ENCODE assay signal across 8 mouse cellular contexts in the genomic region with DNA sequence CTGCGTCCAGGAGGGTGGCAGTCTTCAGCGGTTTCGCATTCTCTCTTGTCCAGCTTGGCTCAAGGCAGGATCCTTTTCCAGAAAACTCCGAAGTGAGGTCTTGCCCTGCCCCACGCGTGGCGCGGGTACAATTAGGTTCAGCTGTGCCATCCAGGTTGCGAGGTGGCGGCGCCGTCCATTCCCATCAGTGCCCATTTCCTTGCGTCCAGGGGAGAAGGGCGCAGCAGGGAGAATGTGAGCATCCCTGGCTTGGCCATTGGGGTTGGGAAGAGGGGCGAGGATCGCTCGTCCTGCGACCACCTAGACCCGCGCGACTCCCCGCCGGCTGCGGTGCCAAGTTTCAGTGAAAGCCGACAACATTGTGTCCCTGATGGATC. TPM values are rescaled to one million over a fixed set of nuclear protein-coding genes. Genes with fewer than 3 reads are reported as not detected.
DNase-seq lines count a peak whose midpoint lies in the region; ATAC-seq and TF ChIP-seq lines count a peak whose summit lies in the region.

No protein-coding gene starts in this region.

- DNase-seq in gastrocnemius, adult 2 months: no peak
- DNase-seq in gastrocnemius, adult 8-10 months (ENCODE audit: low spot score in 2 of 2): no peak
- DNase-seq in ovary, adult 18-20 months (ENCODE audit: low spot score): no peak
- no peak for DNase-seq in right cerebral cortex, postnatal 4 days
- no peak for DNase-seq in thymus, adult 18-20 months

- no peaks in the 10 kb centered on the region for H3K9me3 ChIP-seq in ES-Bruce4 (replicated peaks; ENCODE audit: control insufficient read depth, insufficient read depth, low read length, poor library complexity, severe bottlenecking)

- TF ChIP-seq CTCF in gastrocnemius, adult 2 months (IDR thresholded peaks at IDR 0.05): no peak
- TF ChIP-seq CTCF in ES-Bruce4 (IDR thresholded peaks at IDR 0.05; ENCODE audit: low read depth, low read length): no peak

- peak overlapping the region; percentile 72 for H3K4me3 ChIP-seq in gastrocnemius, adult 2 months
- peak overlapping the region; percentile 73 for H3K4me3 ChIP-seq in ES-Bruce4 (ENCODE audit: low read depth, low read length)

- peak overlapping the region; percentile 38 for H3K27ac ChIP-seq in gastrocnemius, adult 2 months
- H3K27ac ChIP-seq in ES-Bruce4 (ENCODE audit: insufficient read depth, low read length): no peak overlapping the region

- intact Hi-C loops in gastrocnemius, adult 2 months (cut with DNase I): no loop called here

- H3K27me3 ChIP-seq in ES-Bruce4 (ENCODE audit: control insufficient read depth, insufficient read depth, low read length, poor library complexity, severe bottlenecking): peaks cover 6% of the 10 kb centered on the region; the same call in 1 of the 2 replicates

- peak overlapping the region; percentile 31 for H3K9ac ChIP-seq in ES-Bruce4 (ENCODE audit: low read depth, poor library complexity, severe bottlenecking)

- H3K36me3 ChIP-seq in ES-Bruce4 (ENCODE audit: control insufficient read depth, insufficient read depth, low read length, poor library complexity, severe bottlenecking): no peaks in the 10 kb centered on the region

- peak; percentile 14; the same call in 1 of the 2 replicates for ATAC-seq in granulocyte monocyte progenitor cell, adult 5-6 weeks (replicated peaks; ENCODE audit: poor library complexity, severe bottlenecking)
- peak; percentile 24; the same call in 1 of the 2 replicates for ATAC-seq in megakaryocyte, adult 5-6 weeks (ENCODE audit: poor library complexity, severe bottlenecking)

- TF ChIP-seq EP300 in ES-Bruce4 (IDR thresholded peaks at IDR 0.05; ENCODE audit: insufficient read depth, low read depth, low read length): no peak

- no peak for TF ChIP-seq POLR2A in ES-Bruce4 (IDR thresholded peaks at IDR 0.05; ENCODE audit: insufficient read depth, low read length)

- peaks cover 2% of the 10 kb centered on the region for H3K4me1 ChIP-seq in ES-Bruce4 (ENCODE audit: control insufficient read depth, insufficient read depth, low read length)

RNA-seq across cellular contexts. Expression of a gene that starts 0.5 kb away (rescaled TPM):
- 1 to 10 TPM; 3.7 to 4.5 TPM for total RNA-seq in gastrocnemius, adult 2 months (2021)
- 1 to 10 TPM; 2.3 to 4.1 (median 2.8) TPM for total RNA-seq in gastrocnemius, adult 8-10 months (2022)
- 1.9 and 2.5 TPM in 2 replicates for polyA plus RNA-seq in ES-Bruce4 (2011; ENCODE audit: insufficient read depth, insufficient read length, low read depth, missing spikeins)
- total RNA-seq in granulocyte monocyte progenitor cell, adult 5-6 weeks (2014; fragmentation: Nextera tagmentation): 5.6 and 15.3 TPM in 2 replicates
- total RNA-seq in granulocyte monocyte progenitor cell, adult 5-6 weeks (2017): 7.7 and 11.2 TPM in 2 replicates
- total RNA-seq in megakaryocyte, adult 5-6 weeks (2015): 23.7 and 24.5 TPM in 2 replicates
- total RNA-seq in megakaryocyte, adult 5-6 weeks (2017): 37.3 and 42.3 TPM in 2 replicates
